Mouse (Mus musculus) myocyte (in vitro differentiated cells): ENCODE data around the gene Tmem82. TPM values are rescaled to one million over a fixed set of nuclear protein-coding genes. Genes with fewer than 3 reads are reported as not detected.
A peak's percentile ranks its signal among the peaks of the same experiment; 100 is the strongest.

Source experiments
- H3K27me3 ChIP-seq: one replicate; pipeline ENCODE4 v1.6.1; 2011; ENCODE audit not compliant: control insufficient read depth, insufficient read depth, insufficient read length
- H3K36me3 ChIP-seq: one replicate; pipeline ENCODE4 v1.6.1; 2011; ENCODE audit not compliant: control insufficient read depth, insufficient read depth
- H3K4me2 ChIP-seq: one replicate; pipeline ENCODE4 v1.6.1; 2011; ENCODE audit warnings: low read depth, control low read depth
- H3K4me3 ChIP-seq: one replicate; pipeline ENCODE4 v1.5.1; 2011; ENCODE audit warnings: mild to moderate bottlenecking, control low read depth, moderate library complexity
- H3K79me2 ChIP-seq: one replicate; pipeline ENCODE4 v1.6.1; 2011; ENCODE audit not compliant: control insufficient read depth, insufficient read depth
- H3ac ChIP-seq: one replicate; pipeline ENCODE4 v1.6.1; 2011; ENCODE audit not compliant: control insufficient read depth, insufficient read length
- CEBPB ChIP-seq: IDR thresholded peaks from 2 replicates; pipeline ENCODE4 v1.6.1; 2011; ENCODE audit warnings: mild to moderate bottlenecking, moderate library complexity; ENCODE audit not compliant: poor library complexity, insufficient read depth, severe bottlenecking
- E2F4 ChIP-seq: IDR thresholded peaks from one replicate; pipeline ENCODE4 v1.6.1; 2011; ENCODE audit warnings: mild to moderate bottlenecking, control low read depth, moderate library complexity; ENCODE audit not compliant: insufficient read depth
- MAX ChIP-seq: IDR thresholded peaks from one replicate; pipeline ENCODE4 v1.6.1; 2011; ENCODE audit warnings: low read depth, mild to moderate bottlenecking, control low read depth
- MYOD1 ChIP-seq, 3 experiments: IDR thresholded peaks; one replicate each; pipeline ENCODE4 v1.6.1; 2011; ENCODE audit warnings: control low read depth in 2 of 3, low read depth in 2 of 3, mild to moderate bottlenecking in 2 of 3, moderate library complexity in 1 of 3; ENCODE audit not compliant: insufficient read length in 2 of 3, control insufficient read depth in 1 of 3
- MYOG ChIP-seq, 3 experiments: IDR thresholded peaks; one replicate each; pipeline ENCODE4 v1.6.1; 2011; ENCODE audit warnings: control low read depth in 2 of 3, low read depth in 2 of 3, mild to moderate bottlenecking in 2 of 3; ENCODE audit not compliant: insufficient read length in 2 of 3, control insufficient read depth in 1 of 3, insufficient read depth in 1 of 3
- POLR2A ChIP-seq: IDR thresholded peaks from one replicate; pipeline ENCODE4 v1.6.1; 2011; ENCODE audit warnings: low read depth, mild to moderate bottlenecking, control low read depth, moderate library complexity; ENCODE audit not compliant: insufficient read length
- POLR2AphosphoS2 ChIP-seq: IDR thresholded peaks from one replicate; pipeline ENCODE4 v1.6.1; 2011; ENCODE audit warnings: low read depth, control low read depth; ENCODE audit not compliant: insufficient read length
- REST ChIP-seq: IDR thresholded peaks from one replicate; pipeline ENCODE4 v1.6.1; 2011; ENCODE audit warnings: mild to moderate bottlenecking, control low read depth, moderate library complexity; ENCODE audit not compliant: insufficient read depth, insufficient read length
- SRF ChIP-seq: IDR thresholded peaks from one replicate; pipeline ENCODE4 v1.6.1; 2011; ENCODE audit warnings: low read depth; ENCODE audit not compliant: control insufficient read depth, insufficient read length
- TCF12 ChIP-seq: IDR thresholded peaks from one replicate; pipeline ENCODE4 v1.6.1; 2011; ENCODE audit warnings: mild to moderate bottlenecking, control low read depth; ENCODE audit not compliant: poor library complexity, insufficient read depth, severe bottlenecking
- TCF3 ChIP-seq: IDR thresholded peaks from one replicate; pipeline ENCODE4 v1.6.1; 2011; ENCODE audit warnings: low read depth, control low read depth; ENCODE audit not compliant: insufficient read length
- USF1 ChIP-seq: IDR thresholded peaks from one replicate; pipeline ENCODE4 v1.6.1; 2011; ENCODE audit warnings: low read depth, mild to moderate bottlenecking, control low read depth, moderate library complexity
- polyA plus RNA-seq: library from polyadenylated mRNA; unstranded; fragments of >200 nt; fragmentation: generic; extraction: Trizol; gene quantifications from one replicate; pipeline ENCODE4 v1.2.1, GENCODE M21; 2012; ENCODE audit warnings: missing spikeins

Gene Tmem82
- polyA plus RNA-seq, 1 experiment: 0.02 TPM

DNA sequence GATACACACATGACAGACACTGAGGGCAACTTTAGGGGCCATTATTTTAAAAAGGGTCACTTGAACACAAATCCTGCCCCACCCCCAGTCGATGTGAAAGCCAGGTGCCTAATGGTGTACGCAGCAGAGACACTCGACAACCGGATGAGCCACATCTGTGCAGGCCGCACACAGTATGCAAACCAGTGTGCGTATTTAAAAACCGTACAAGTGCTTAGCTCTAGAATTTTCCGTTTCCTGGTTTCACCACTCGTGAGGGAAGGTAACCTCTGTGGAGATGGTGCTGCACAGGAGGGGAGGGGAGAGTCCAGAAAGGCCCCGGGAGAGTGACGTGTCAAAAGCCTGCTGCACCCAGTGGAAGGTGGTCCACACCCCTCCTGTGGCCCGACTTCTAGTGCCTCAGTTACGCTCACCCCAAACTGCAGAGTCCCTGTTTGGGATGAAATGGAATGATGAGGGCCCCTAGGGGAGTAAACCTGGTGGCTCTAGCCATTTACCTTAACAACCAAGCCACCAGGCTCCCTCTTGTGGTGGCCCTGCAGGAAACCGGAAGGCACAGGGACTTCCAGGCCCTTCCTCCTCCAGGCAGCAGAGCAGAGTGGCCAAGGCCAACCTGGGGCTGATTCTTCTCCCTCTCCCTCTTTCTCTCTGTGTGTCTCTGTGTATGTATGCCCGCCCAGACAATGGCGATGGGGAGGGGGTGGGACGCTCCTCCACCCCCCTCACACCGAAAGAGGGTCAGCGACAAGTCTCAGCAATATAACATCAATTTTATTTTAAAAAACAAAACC is 6.7 kb upstream of the Tmem82 start:
- no peak overlapping the region for H3ac ChIP-seq
- no peaks in the 10 kb centered on the region for H3K36me3 ChIP-seq
- no peak overlapping the region for H3K4me3 ChIP-seq
- H3K4me2 ChIP-seq: no peak overlapping the region
- H3K79me2 ChIP-seq: no peaks in the 10 kb centered on the region
- TF ChIP-seq REST (no peak), E2F4 (no peak), MYOD1 (IDR thresholded peaks at IDR 0.05; ENCODE audit: control insufficient read depth in 1 of 3, insufficient read length in 2 of 3, low read depth in 2 of 3) (no peak), POLR2AphosphoS2 (no peak), MYOG (IDR thresholded peaks at IDR 0.05; ENCODE audit: control insufficient read depth in 1 of 3, insufficient read depth in 1 of 3, insufficient read length in 2 of 3, low read depth in 2 of 3) (no peak), SRF (no peak), POLR2A (no peak), MAX (no peak), USF1 (no peak), TCF3 (no peak), TCF12 (no peak), CEBPB (no peak)
- no peaks in the 10 kb centered on the region for H3K27me3 ChIP-seq

DNA sequence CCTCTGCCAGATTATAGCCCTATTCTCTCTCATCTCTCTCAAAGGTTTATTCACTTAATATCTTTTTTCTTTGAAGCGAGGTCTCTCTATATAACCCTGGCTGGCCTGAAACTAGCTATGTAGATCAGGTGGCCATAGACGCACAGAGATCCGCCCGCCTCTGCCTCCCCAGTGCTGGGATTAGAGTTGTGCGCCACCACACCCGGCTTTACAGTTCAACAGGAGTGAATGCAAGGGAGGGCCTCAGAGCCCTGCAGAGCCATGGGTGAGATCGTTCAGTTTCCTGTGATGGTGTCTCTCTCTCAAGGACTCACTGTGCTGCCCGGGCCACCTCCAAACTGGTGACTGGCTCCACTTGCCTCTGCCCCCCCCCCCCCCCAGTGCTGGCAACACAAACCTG is 5.7 kb upstream of the Tmem82 start:
- no peaks in the 10 kb centered on the region for H3K79me2 ChIP-seq
- no peaks in the 10 kb centered on the region for H3K27me3 ChIP-seq
- TF ChIP-seq MAX: no peak
- TF ChIP-seq MYOG (IDR thresholded peaks at IDR 0.05; ENCODE audit: control insufficient read depth in 1 of 3, insufficient read depth in 1 of 3, insufficient read length in 2 of 3, low read depth in 2 of 3): no peak
- TF ChIP-seq TCF12: no peak
- no peak for TF ChIP-seq POLR2A
- no peak for TF ChIP-seq CEBPB
- TF ChIP-seq E2F4: no peak
- TF ChIP-seq POLR2AphosphoS2: no peak
- no peak for TF ChIP-seq TCF3
- no peak for TF ChIP-seq SRF
- TF ChIP-seq USF1: no peak
- no peak for TF ChIP-seq MYOD1 (IDR thresholded peaks at IDR 0.05; ENCODE audit: control insufficient read depth in 1 of 3, insufficient read length in 2 of 3, low read depth in 2 of 3)
- no peak for TF ChIP-seq REST
- H3ac ChIP-seq: no peak overlapping the region
- H3K4me3 ChIP-seq: no peak overlapping the region
- H3K4me2 ChIP-seq: no peak overlapping the region
- H3K36me3 ChIP-seq: no peaks in the 10 kb centered on the region

DNA sequence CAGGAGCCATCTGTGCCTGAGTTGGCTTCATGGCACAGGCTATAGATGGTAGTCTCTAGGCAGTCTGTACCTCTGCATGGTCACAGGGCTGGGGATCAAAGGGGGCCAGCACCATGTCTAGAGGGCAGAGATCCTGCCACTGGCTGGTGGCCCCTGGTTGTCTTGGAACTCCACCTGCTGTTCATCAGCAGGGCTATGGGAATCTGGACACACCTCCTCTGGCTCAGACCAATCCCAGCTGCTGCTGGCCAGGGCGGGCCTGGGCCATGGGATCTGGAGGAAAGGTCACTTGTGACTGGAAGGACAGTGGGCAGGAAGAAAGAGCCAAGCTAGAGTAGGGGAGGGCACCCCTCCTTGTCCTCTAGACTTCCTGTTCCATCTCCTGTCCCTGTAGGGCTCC is 5.2 kb upstream of the Tmem82 start, which contains the start of gene Slc25a34:
TSS of gene Slc25a34 (minus strand) at position 156 of the 400 bp plus-strand sequence.
- no peak within 1 kb of the TSS for H3K4me3 ChIP-seq
- TF ChIP-seq MYOD1 (IDR thresholded peaks at IDR 0.05; ENCODE audit: control insufficient read depth in 1 of 3, insufficient read length in 2 of 3, low read depth in 2 of 3) (peak in 1 of 3 experiments; percentile 27), MYOG (IDR thresholded peaks at IDR 0.05; ENCODE audit: control insufficient read depth in 1 of 3, insufficient read depth in 1 of 3, insufficient read length in 2 of 3, low read depth in 2 of 3) (no peak), POLR2A (no peak)
- H3K27me3 ChIP-seq: no peaks in the 10 kb centered on the region

DNA sequence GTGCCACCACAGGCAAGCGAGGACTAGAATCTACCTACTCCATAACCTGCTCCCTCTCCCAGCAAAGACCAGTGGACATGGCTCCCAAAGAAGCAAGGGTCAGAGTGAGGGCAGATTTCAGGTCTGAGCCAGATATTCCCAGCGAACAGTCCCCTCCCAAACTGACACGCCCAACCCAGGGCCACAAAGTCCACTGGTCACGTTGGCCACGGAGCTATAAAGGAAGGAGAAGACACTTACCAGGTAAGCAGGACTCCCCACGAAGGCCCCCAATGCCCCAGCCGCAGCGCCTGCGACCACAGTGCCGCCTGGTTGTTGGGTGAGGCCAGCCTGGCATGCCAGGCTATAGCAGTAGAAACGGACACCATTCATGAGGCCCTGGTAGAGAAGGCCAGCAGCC is 4.6 kb upstream of the Tmem82 start:
- H3K27me3 ChIP-seq: no peaks in the 10 kb centered on the region
- H3K79me2 ChIP-seq: no peaks in the 10 kb centered on the region
- H3K36me3 ChIP-seq: no peaks in the 10 kb centered on the region
- no peak overlapping the region for H3K4me3 ChIP-seq
- no peak overlapping the region for H3K4me2 ChIP-seq
- H3ac ChIP-seq: no peak overlapping the region
- TF ChIP-seq CEBPB: no peak

More for the DNA sequence above, 5.2 kb upstream of the Tmem82 start, which contains the start of gene Slc25a34:
- no peak within 1 kb of the TSS for H3ac ChIP-seq
- no peak within 1 kb of the TSS for H3K4me2 ChIP-seq
- H3K36me3 ChIP-seq: no peaks in the 10 kb centered on the region
- H3K79me2 ChIP-seq: no peaks in the 10 kb centered on the region

DNA sequence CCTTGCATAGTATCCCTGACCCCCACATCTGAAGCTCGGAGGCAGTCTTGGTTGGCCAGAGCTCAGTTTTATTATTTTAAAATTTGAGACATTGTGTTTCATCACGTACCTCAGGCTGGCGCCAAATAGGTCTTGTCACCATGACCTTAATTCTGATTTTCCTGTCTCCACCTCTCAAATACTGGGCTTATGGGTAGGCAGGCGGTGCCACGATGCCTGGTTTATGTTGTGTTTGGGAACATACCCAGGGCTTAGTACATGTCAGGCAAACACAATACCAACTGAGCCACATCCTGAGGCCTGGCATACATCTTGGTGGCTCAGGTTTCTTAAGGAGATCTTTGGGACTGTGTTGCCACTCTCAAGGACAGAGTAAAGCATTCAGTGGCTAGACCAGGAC is 4.1 kb upstream of the Tmem82 start:
- no peaks in the 10 kb centered on the region for H3K27me3 ChIP-seq
- H3K4me2 ChIP-seq: no peak overlapping the region
- H3K4me3 ChIP-seq: no peak overlapping the region
- no peaks in the 10 kb centered on the region for H3K79me2 ChIP-seq
- TF ChIP-seq POLR2AphosphoS2 (no peak), MYOG (IDR thresholded peaks at IDR 0.05; ENCODE audit: control insufficient read depth in 1 of 3, insufficient read depth in 1 of 3, insufficient read length in 2 of 3, low read depth in 2 of 3) (no peak), USF1 (no peak), MAX (no peak), TCF3 (no peak), POLR2A (no peak), E2F4 (no peak), MYOD1 (IDR thresholded peaks at IDR 0.05; ENCODE audit: control insufficient read depth in 1 of 3, insufficient read length in 2 of 3, low read depth in 2 of 3) (no peak), CEBPB (no peak), SRF (no peak), REST (no peak)
- H3K36me3 ChIP-seq: no peaks in the 10 kb centered on the region
- no peak overlapping the region for H3ac ChIP-seq
